Mouse (Mus musculus) liver, adult 10 weeks (tissue): ENCODE data around the gene Esr2. TPM values are rescaled to one million over a fixed set of nuclear protein-coding genes. Genes with fewer than 3 reads are reported as not detected.

Experiments used
- polyA plus RNA-seq: library from polyadenylated mRNA; stranded (reverse); fragments of 350-450 nt; fragmentation: Illumina TruSeq; extraction: RNeasy Lipid Tissue Mini Kit (QIAGEN cat#74804); gene quantifications from one replicate; pipeline ENCODE4 v1.2.3, GENCODE M21; 2014; ENCODE audit warnings: low read depth, low replicate concordance

The Esr2 gene
- not detected for polyA plus RNA-seq

GRCm38 (mm10) chr12:76177000-76177863, at the start of gene Esr2:
TSS of gene Esr2 (minus strand) at chr12:76177259.

Other genes starting within 250 kb of the Esr2 start
- gene Tex21, start 69.5 kb upstream of the Esr2 start, polyA plus RNA-seq, result not detected
- gene Mthfd1, start 78.0 kb upstream of the Esr2 start, polyA plus RNA-seq, result 76.8 TPM
- gene Akap5, start 147.6 kb upstream of the Esr2 start, polyA plus RNA-seq, result 0.56 TPM
- gene Zbtb25, start 192.3 kb upstream of the Esr2 start, polyA plus RNA-seq, result 6.9 TPM
- 3.5 TPM for gene Zbtb1, start 193.0 kb upstream of the Esr2 start, polyA plus RNA-seq
- gene Hspa2, start 226.9 kb upstream of the Esr2 start, polyA plus RNA-seq, result 0.48 TPM
- not detected for gene Ppp1r36, start 240.3 kb upstream of the Esr2 start, polyA plus RNA-seq